Mouse (Mus musculus) testis, adult 2 months (tissue): ENCODE data around the gene Pml.

Experiments
- CTCF ChIP-seq: fragments of 200-500 bp; IDR thresholded peaks from 2 replicates; pipeline ENCODE4 v1.5.1; 2012; ENCODE audit warnings: low read depth, mild to moderate bottlenecking, inconsistent platforms, low read length, moderate library complexity; ENCODE audit not compliant: control insufficient read depth, insufficient read depth, insufficient replicate concordance
- POLR2A ChIP-seq: fragments of 200-500 bp; IDR thresholded peaks from 2 replicates; pipeline ENCODE4 v1.6.1; 2012; ENCODE audit warnings: low read depth, mild to moderate bottlenecking, inconsistent platforms, low read length, moderate library complexity; ENCODE audit not compliant: control insufficient read depth

GRCm38 (mm10) chr9:58231746-58232145, 17.8 kb downstream of the Pml start:
- TF ChIP-seq CTCF (no peak), POLR2A (no peak)
